Mouse (Mus musculus) kidney, adult 2 months (tissue): ENCODE data around the gene Il23r. TPM values are rescaled to one million over a fixed set of nuclear protein-coding genes. Genes with fewer than 3 reads are reported as not detected.

Experiments
- DNase-seq: peaks from one replicate; pipeline ENCODE4 v3.0.0; 2021
- H3K27ac ChIP-seq: fragments of 200-500 bp; 2 replicates; pipeline ENCODE4 v1.5.1; 2012; ENCODE audit warnings: low read depth, low read length, control low read depth, inconsistent platforms; ENCODE audit not compliant: insufficient read depth
- H3K27me3 ChIP-seq: fragments of 200-500 bp; replicated peaks from 2 replicates; pipeline ENCODE4 v1.6.1; 2012; ENCODE audit warnings: mild to moderate bottlenecking, moderate library complexity, low read length, inconsistent platforms; ENCODE audit not compliant: control insufficient read depth, insufficient read depth
- H3K36me3 ChIP-seq: fragments of 200-500 bp; 2 replicates; pipeline ENCODE4 v1.6.1; 2012; ENCODE audit warnings: mild to moderate bottlenecking, moderate library complexity, low read length, inconsistent platforms; ENCODE audit not compliant: control insufficient read depth, insufficient read depth
- H3K4me1 ChIP-seq: fragments of 200-500 bp; 2 replicates; pipeline ENCODE4 v1.6.1; 2011; ENCODE audit warnings: low read length; ENCODE audit not compliant: control insufficient read depth, insufficient read depth
- H3K4me3 ChIP-seq: fragments of 200-500 bp; 2 replicates; pipeline ENCODE4 v1.5.1; 2011; ENCODE audit warnings: mild to moderate bottlenecking, low read depth, low read length, control low read depth; ENCODE audit not compliant: insufficient read depth
- CTCF ChIP-seq: fragments of 200-500 bp; conservative IDR thresholded peaks from 2 replicates; pipeline ENCODE4 v1.5.1; 2011; ENCODE audit warnings: low read depth, mild to moderate bottlenecking, control low read depth, low read length, moderate library complexity, mixed read lengths; ENCODE audit not compliant: insufficient read depth, insufficient read length
- POLR2A ChIP-seq: fragments of 200-500 bp; IDR thresholded peaks from one replicate; pipeline ENCODE4 v1.6.1; 2011; ENCODE audit warnings: low read depth, low read length, control low read depth
- WGBS: fragments of 180-500 bp; shearing (Covaris S2); methylation state at CpG from one replicate; pipeline ENCODE4 v1.1.7; 2018; 5-methylcytosine and 5-hydroxymethylcytosine counted together
- polyA plus RNA-seq: library from polyadenylated mRNA; depleted of rRNA; stranded (reverse); fragments of >200 nt; gene quantifications from 2 replicates; pipeline ENCODE4 v1.2.3, GENCODE M21; 2012

Il23r gene
- polyA plus RNA-seq, 1 experiment = not detected

GRCm38 (mm10) chr6:67451330-67451729 is 40.3 kb downstream of the Il23r start:
- TF ChIP-seq POLR2A = no peak
- TF ChIP-seq CTCF = no peak
- Histone ChIP-seq H3K27ac (no peak overlapping the region), H3K36me3 (no peaks in the 10 kb centered on the region), H3K27me3 (no peaks in the 10 kb centered on the region), H3K4me1 (no peaks in the 10 kb centered on the region), H3K4me3 (no peak overlapping the region)
- DNase-seq = peak; percentile 24
- WGBS = 51% methylated on average over 5 of the region's 5 CpGs

GRCm38 (mm10) chr6:67445866-67446265 is 45.8 kb downstream of the Il23r start:
- TF ChIP-seq CTCF (0 out of 2 replicates have a peak, but pooled peaks have one; percentile 14), POLR2A (no peak)
- no peaks in the 10 kb centered on the region for H3K36me3 ChIP-seq
- WGBS = 77% methylated on average over 1 of the region's 1 CpGs
- H3K4me1 ChIP-seq = no peaks in the 10 kb centered on the region
- DNase-seq = no peak
- no peak overlapping the region for H3K27ac ChIP-seq
- H3K4me3 ChIP-seq = no peak overlapping the region
- H3K27me3 ChIP-seq = no peaks in the 10 kb centered on the region

- 91% methylated on average over 6 of the region's 6 CpGs for WGBS
- Histone ChIP-seq H3K4me3 (no peak overlapping the region), H3K4me1 (no peaks in the 10 kb centered on the region), H3K36me3 (no peaks in the 10 kb centered on the region), H3K27me3 (no peaks in the 10 kb centered on the region), H3K27ac (no peak overlapping the region)
- DNase-seq = no peak
- TF ChIP-seq CTCF (no peak), POLR2A (no peak)
Observed at GRCm38 (mm10) chr6:67443124-67443523, 48.5 kb downstream of the Il23r start.

- 27% methylated on average over 3 of the region's 3 CpGs for WGBS
- Histone ChIP-seq H3K4me3 (no peak overlapping the region), H3K27ac (no peak overlapping the region), H3K4me1 (no peaks in the 10 kb centered on the region; the same call in 1 of the 2 replicates), H3K36me3 (no peaks in the 10 kb centered on the region), H3K27me3 (no peaks in the 10 kb centered on the region)
- DNase-seq = peak; percentile 17
- TF ChIP-seq CTCF (no peak), POLR2A (no peak)
Observed at GRCm38 (mm10) chr6:67437814-67438385, 53.8 kb downstream of the Il23r start.

- Histone ChIP-seq H3K4me1 (no peaks in the 10 kb centered on the region; the same call in 1 of the 2 replicates), H3K27ac (no peak overlapping the region), H3K4me3 (no peak overlapping the region), H3K27me3 (no peaks in the 10 kb centered on the region), H3K36me3 (no peaks in the 10 kb centered on the region)
- TF ChIP-seq CTCF = no peak
- TF ChIP-seq POLR2A = no peak
- DNase-seq = no peak
Observed at GRCm38 (mm10) chr6:67437028-67437427, 54.6 kb downstream of the Il23r start.

GRCm38 (mm10) chr6:67436295-67436694 is 55.4 kb downstream of the Il23r start:
- Histone ChIP-seq H3K27me3 (no peaks in the 10 kb centered on the region), H3K4me1 (no peaks in the 10 kb centered on the region; the same call in 1 of the 2 replicates), H3K4me3 (no peak overlapping the region), H3K36me3 (no peaks in the 10 kb centered on the region), H3K27ac (no peak overlapping the region)
- TF ChIP-seq CTCF = no peak
- TF ChIP-seq POLR2A = no peak
- WGBS = 73% methylated on average over 2 of the region's 2 CpGs
- DNase-seq = no peak

GRCm38 (mm10) chr6:67435711-67436110 is 55.9 kb downstream of the Il23r start:
- Histone ChIP-seq H3K4me3 (no peak overlapping the region), H3K36me3 (no peaks in the 10 kb centered on the region), H3K4me1 (no peaks in the 10 kb centered on the region; the same call in 1 of the 2 replicates), H3K27me3 (no peaks in the 10 kb centered on the region), H3K27ac (no peak overlapping the region)
- DNase-seq = no peak
- 86% methylated on average over 1 of the region's 1 CpGs for WGBS
- TF ChIP-seq CTCF = no peak
- TF ChIP-seq POLR2A = no peak
